Comparison of ENCODE assay signal across 10 mouse cellular contexts in genomic region chr7:25490698-25491097, GRCm38 (mm10). TPM values are rescaled to one million over a fixed set of nuclear protein-coding genes. Genes with fewer than 3 reads are reported as not detected.
"Had no signal": no experiment of that assay in that cellular context is flagged by ENCODE, and none has a peak within 500 bp of the region (broad histone marks: within the 10 kb centered on the region; RNA-seq: fewer than 3 reads in every experiment).

No protein-coding gene starts in this region.

RNA-seq across cellular contexts. Expression of gene Ceacam2, which starts 49.0 kb away (rescaled TPM):
- polyA plus RNA-seq: embryonic facial prominence, embryonic 10.5 days; embryonic facial prominence, embryonic 11.5 days; embryonic facial prominence, embryonic 12.5 days; embryonic facial prominence, embryonic 15.5 days; erythroblast, embryonic 14.5 days; forebrain, embryonic 10.5 days; forebrain, embryonic 11.5 days; forebrain, embryonic 12.5 days; forebrain, embryonic 14.5 days; forebrain, postnatal 0 days had no signal
